Mouse (Mus musculus): ENCODE measurements around the gene Wwc2. TPM values are rescaled to one million over a fixed set of nuclear protein-coding genes. Genes with fewer than 3 reads are reported as not detected.
A peak's percentile ranks its signal among the peaks of the same experiment; 100 is the strongest.

Wwc2 gene
- total RNA-seq, 1 experiment from 2014 or later = 8.9 TPM

- peak; percentile 87 for ATAC-seq (replicated peaks; ENCODE audit: low read depth, poor library complexity, severe bottlenecking)
Measured at GRCm38 (mm10) chr8:47947672-47948618, 42.8 kb downstream of the Wwc2 start.

GRCm38 (mm10) chr8:47943049-47943448 lies 47.7 kb downstream of the Wwc2 start:
- ATAC-seq (replicated peaks; ENCODE audit: low read depth, poor library complexity, severe bottlenecking) = no peak; the same call in 1 of the 2 replicates

GRCm38 (mm10) chr8:47941028-47941427 lies 49.7 kb downstream of the Wwc2 start:
- no peak for ATAC-seq (replicated peaks; ENCODE audit: low read depth, poor library complexity, severe bottlenecking)

GRCm38 (mm10) chr8:47939933-47940870 lies 50.5 kb downstream of the Wwc2 start:
- no peak for ATAC-seq (replicated peaks; ENCODE audit: low read depth, poor library complexity, severe bottlenecking)

- ATAC-seq (replicated peaks; ENCODE audit: low read depth, poor library complexity, severe bottlenecking) = no peak
Measured at GRCm38 (mm10) chr8:47939217-47939616, 51.5 kb downstream of the Wwc2 start.

- no peak for ATAC-seq (replicated peaks; ENCODE audit: low read depth, poor library complexity, severe bottlenecking)
Measured at GRCm38 (mm10) chr8:47936386-47936785, 54.3 kb downstream of the Wwc2 start.

GRCm38 (mm10) chr8:47935461-47935860 lies 55.3 kb downstream of the Wwc2 start:
- ATAC-seq (replicated peaks; ENCODE audit: low read depth, poor library complexity, severe bottlenecking) = no peak

- ATAC-seq (replicated peaks; ENCODE audit: low read depth, poor library complexity, severe bottlenecking) = no peak
Measured at GRCm38 (mm10) chr8:47933087-47933486, 57.6 kb downstream of the Wwc2 start.

GRCm38 (mm10) chr8:47932028-47932790 lies 58.5 kb downstream of the Wwc2 start:
- ATAC-seq (replicated peaks; ENCODE audit: low read depth, poor library complexity, severe bottlenecking) = no peak

- ATAC-seq (replicated peaks; ENCODE audit: low read depth, poor library complexity, severe bottlenecking) = no peak
Measured at GRCm38 (mm10) chr8:47931371-47931770, 59.4 kb downstream of the Wwc2 start.

- no peak for ATAC-seq (replicated peaks; ENCODE audit: low read depth, poor library complexity, severe bottlenecking)
Measured at GRCm38 (mm10) chr8:47929615-47930014, 61.1 kb downstream of the Wwc2 start.

GRCm38 (mm10) chr8:47928604-47929185 lies 62.0 kb downstream of the Wwc2 start:
- ATAC-seq (replicated peaks; ENCODE audit: low read depth, poor library complexity, severe bottlenecking) = 0 out of 2 replicates have a peak, but pooled peaks have one; percentile 38

- no peak for ATAC-seq (replicated peaks; ENCODE audit: low read depth, poor library complexity, severe bottlenecking)
Measured at GRCm38 (mm10) chr8:47924921-47925320, 65.8 kb downstream of the Wwc2 start.

GRCm38 (mm10) chr8:47922816-47923215 lies 67.9 kb downstream of the Wwc2 start:
- ATAC-seq (replicated peaks; ENCODE audit: low read depth, poor library complexity, severe bottlenecking) = peak; percentile 40; the same call in 1 of the 2 replicates

- ATAC-seq (replicated peaks; ENCODE audit: low read depth, poor library complexity, severe bottlenecking) = peak; percentile 26
Measured at GRCm38 (mm10) chr8:47922011-47922410, 68.7 kb downstream of the Wwc2 start.

- no peak for ATAC-seq (replicated peaks; ENCODE audit: low read depth, poor library complexity, severe bottlenecking)
Measured at GRCm38 (mm10) chr8:47920575-47921144, 70.1 kb downstream of the Wwc2 start.

GRCm38 (mm10) chr8:47917060-47918035 lies 73.4 kb downstream of the Wwc2 start:
- peak; percentile 87 for ATAC-seq (replicated peaks; ENCODE audit: low read depth, poor library complexity, severe bottlenecking)

- no peak for ATAC-seq (replicated peaks; ENCODE audit: low read depth, poor library complexity, severe bottlenecking)
Measured at GRCm38 (mm10) chr8:47915521-47915920, 75.2 kb downstream of the Wwc2 start.

Measured in common myeloid progenitor, adult 5-6 weeks (primary cell).